Mouse (Mus musculus) heart, embryonic 13.5 days (tissue): ENCODE measurements around the gene Pxn. TPM values are rescaled to one million over a fixed set of nuclear protein-coding genes. Genes with fewer than 3 reads are reported as not detected.

ENCODE experiments used
- ATAC-seq: fragments of 200-750 bp; cut with Nextera tagmentation; 2 replicates; pipeline ENCODE4 v1.8.0; 2017; ENCODE audit warnings: moderate TSS enrichment; ENCODE audit not compliant: insufficient number of reproducible peaks, low FRiP score, low TSS enrichment; ENCODE audit errors: extremely low read depth
- H3K27ac ChIP-seq: fragments of 300-500 bp; sonication (generic); replicated peaks from 2 replicates; pipeline ENCODE4 v1.5.1; 2015; ENCODE audit warnings: moderate library complexity, mild to moderate bottlenecking, inconsistent platforms
- H3K27me3 ChIP-seq: fragments of 300-500 bp; sonication (generic); replicated peaks from 2 replicates; pipeline ENCODE4 v1.6.1; 2015; ENCODE audit warnings: mild to moderate bottlenecking, inconsistent platforms
- H3K36me3 ChIP-seq: fragments of 300-500 bp; sonication (generic); 2 replicates; pipeline ENCODE4 v1.6.1; 2015; ENCODE audit warnings: mild to moderate bottlenecking, inconsistent platforms
- H3K4me1 ChIP-seq: fragments of 300-500 bp; sonication (generic); 2 replicates; pipeline ENCODE4 v1.6.1; 2015; ENCODE audit warnings: inconsistent platforms
- H3K4me2 ChIP-seq: fragments of 300-500 bp; sonication (generic); 2 replicates; pipeline ENCODE4 v1.6.1; 2015; ENCODE audit warnings: inconsistent platforms, mild to moderate bottlenecking, moderate library complexity
- H3K4me3 ChIP-seq: fragments of 300-500 bp; sonication (generic); 2 replicates; pipeline ENCODE4 v1.5.1; 2015; ENCODE audit warnings: moderate library complexity, mild to moderate bottlenecking, inconsistent platforms
- H3K9ac ChIP-seq: fragments of 300-500 bp; sonication (generic); 2 replicates; pipeline ENCODE4 v1.6.1; 2015; ENCODE audit warnings: inconsistent platforms, mild to moderate bottlenecking, moderate library complexity
- H3K9me3 ChIP-seq: fragments of 300-500 bp; sonication (generic); 2 replicates; pipeline ENCODE4 v1.6.1; 2016; ENCODE audit warnings: inconsistent platforms
- WGBS: fragments of 180-500 bp; shearing (Covaris S2); methylation state at CpG from one replicate; pipeline ENCODE4 v1.1.7; 2015; ENCODE audit warnings: mixed read lengths; 5-methylcytosine and 5-hydroxymethylcytosine counted together
- polyA plus RNA-seq: library from polyadenylated mRNA; unstranded; fragments of >200 nt; fragmentation: Nextera tagmentation; extraction: Ambion mirVana; gene quantifications from 2 replicates; pipeline ENCODE4 v1.2.1, GENCODE M21; 2015

Gene Pxn
- polyA plus RNA-seq = 29.7 and 31.7 TPM in 2 replicates

DNA sequence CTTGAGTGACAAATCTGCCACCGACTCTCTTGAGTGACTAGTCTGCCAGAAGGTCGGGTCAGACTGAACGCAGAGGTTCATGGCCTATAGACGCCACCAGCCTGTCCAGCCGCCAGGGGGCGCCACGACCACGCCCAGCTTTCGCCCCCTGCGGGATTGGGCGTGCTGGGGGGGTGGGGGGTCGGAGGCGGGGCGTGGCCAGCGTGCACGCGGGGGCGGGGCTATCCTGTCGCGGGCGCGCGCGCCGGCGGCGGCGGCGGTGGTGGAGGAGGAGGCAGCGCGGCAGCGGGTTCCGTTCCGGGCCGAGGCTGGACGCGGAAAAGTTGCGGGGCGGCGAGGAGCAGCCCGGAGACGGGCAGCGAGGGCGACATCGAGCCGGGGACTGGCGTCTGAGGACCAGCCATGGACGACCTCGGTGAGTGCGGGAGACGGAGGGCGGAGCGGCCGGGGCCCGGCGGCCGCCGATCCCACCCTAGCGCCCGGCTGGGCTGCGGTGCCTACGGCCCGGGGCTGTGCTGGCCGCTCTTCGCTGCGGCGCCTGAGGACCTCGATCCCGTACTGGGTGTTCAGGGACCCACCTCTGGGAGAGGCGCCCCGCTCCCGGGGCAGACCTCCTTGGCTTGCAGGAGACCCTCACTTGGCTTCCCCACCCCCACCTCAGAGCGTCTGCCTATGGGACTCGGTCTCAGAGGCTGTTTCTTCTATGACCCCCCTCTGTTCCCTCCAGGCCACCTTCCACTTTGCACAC lies at the start of gene Pxn:
Pxn (plus strand) TSS at position 223 of the 748 bp plus-strand sequence.
- peak within 1 kb of the TSS; percentile 94 for H3K4me2 ChIP-seq
- under 1% methylated on average over 74 of the region's 74 CpGs for WGBS
- H3K27ac ChIP-seq = peak within 1 kb of the TSS; percentile 75
- H3K36me3 ChIP-seq = peaks cover 5% of the 10 kb centered on the region; the same call in 1 of the 2 replicates
- ATAC-seq = peak; percentile 81
- H3K27me3 ChIP-seq = no peaks in the 10 kb centered on the region; the same call in 1 of the 2 replicates
- H3K4me1 ChIP-seq = peaks cover 43% of the 10 kb centered on the region
- peak within 1 kb of the TSS; percentile 95 for H3K4me3 ChIP-seq
- H3K9me3 ChIP-seq = no peaks in the 10 kb centered on the region
- peak within 1 kb of the TSS; percentile 98 for H3K9ac ChIP-seq

DNA sequence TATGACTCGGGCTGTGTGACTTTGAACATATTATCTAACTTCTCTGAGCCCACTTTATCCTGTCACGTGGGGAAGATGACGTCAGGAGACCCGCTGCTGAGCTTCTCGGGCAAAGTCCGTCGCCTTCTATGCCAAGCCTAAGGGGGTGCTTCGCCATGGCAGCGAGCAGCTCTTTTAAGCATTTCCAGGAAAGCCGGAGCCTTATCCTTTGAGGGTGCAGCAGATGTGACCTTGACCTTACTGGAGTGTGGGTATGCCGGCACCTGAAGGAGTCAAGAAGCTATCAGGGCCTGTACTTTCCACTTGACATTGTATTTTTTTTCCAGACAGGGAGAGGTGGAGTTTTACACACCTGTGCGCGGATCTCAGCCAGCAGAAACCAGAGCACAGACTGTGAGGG lies 47.6 kb upstream of the Pxn start:
- H3K9me3 ChIP-seq = no peaks in the 10 kb centered on the region
- H3K4me2 ChIP-seq = no peak overlapping the region
- no peak overlapping the region for H3K4me3 ChIP-seq
- 0 out of 2 replicates have a peak, but pooled peaks cover 3% of the 10 kb centered on the region for H3K27me3 ChIP-seq
- H3K36me3 ChIP-seq = 0 out of 2 replicates have a peak, but pooled peaks cover 4% of the 10 kb centered on the region
- H3K9ac ChIP-seq = no peak overlapping the region
- WGBS = 60% methylated on average over 13 of the region's 13 CpGs
- ATAC-seq = no peak
- peaks cover 2% of the 10 kb centered on the region for H3K4me1 ChIP-seq
- no peak overlapping the region for H3K27ac ChIP-seq

DNA sequence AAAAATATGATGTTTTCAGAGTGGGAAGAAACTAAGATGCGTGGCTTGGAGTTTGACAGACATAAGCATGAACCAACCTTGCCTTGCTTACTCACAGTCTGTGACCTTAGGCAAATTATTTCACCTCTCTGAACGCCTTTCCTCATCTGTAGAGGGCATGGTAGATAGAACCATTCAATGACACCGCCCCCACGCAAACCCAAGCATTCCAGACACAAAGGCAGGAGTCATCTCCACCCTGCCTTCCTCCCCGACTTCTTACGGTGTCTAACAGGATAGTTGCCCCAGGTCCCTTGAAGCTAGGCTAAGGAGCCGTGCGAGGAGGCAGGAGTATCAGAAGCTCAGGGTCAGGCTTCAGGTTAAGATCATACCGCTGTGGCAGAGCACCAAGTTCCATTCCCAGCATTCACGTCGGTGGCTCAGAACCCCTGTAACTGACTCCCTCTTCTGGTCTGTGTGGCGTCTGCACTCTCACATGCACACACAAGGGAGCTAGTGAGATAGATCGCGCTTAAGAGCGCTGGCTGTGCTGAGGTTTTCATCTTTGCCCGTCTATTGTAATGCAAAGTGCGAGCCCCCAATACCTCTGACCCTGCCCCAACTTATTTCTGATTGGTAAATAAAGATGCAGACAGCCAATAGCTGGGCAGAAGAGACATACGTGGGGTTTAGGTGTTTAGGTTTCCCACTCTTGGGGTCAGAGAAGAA lies 41.9 kb upstream of the Pxn start:
- Histone ChIP-seq H3K4me1 (peaks cover 5% of the 10 kb centered on the region; the same call in 1 of the 2 replicates), H3K27ac (no peak overlapping the region), H3K4me3 (no peak overlapping the region), H3K9ac (no peak overlapping the region), H3K27me3 (no peaks in the 10 kb centered on the region), H3K9me3 (no peaks in the 10 kb centered on the region), H3K4me2 (no peak overlapping the region), H3K36me3 (no peaks in the 10 kb centered on the region)
- ATAC-seq = no peak
- 76% methylated on average over 18 of the region's 18 CpGs for WGBS

DNA sequence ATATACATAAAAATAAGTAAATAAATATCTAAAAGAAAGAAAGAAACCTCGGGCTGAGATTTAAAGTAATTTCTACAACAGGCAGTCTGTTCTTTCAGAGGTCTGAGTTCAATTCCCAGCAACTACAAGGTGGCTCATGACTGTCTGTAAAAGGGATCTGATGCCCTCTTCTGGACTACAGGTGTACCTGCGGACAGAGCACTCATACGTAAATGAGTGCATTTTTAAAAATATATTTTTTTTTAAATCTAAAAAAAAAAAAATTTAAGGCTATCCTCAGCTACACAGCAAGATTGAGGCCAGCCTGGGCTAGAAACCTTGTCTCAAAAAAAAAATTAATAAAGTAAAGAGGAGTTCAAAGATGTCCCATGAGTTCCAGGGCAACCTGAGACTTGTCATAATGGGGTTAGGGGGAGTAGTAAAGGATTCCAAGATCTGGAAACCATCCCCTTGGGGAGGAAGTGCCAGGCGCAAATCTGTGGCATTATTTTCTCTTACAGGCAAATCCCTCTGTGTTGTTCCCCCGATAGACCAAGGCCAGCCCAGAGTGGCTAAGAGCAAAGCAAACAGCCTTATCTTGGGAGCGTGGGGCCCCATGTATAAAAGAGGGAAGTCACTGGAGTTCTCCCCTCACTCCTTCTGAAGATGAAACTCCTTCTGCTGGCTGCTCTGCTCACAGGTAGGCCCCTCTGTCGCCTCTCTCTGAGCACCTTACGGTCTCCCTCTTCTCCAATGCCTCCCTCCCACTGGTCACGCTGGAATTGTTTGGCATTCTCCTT lies 40.6 kb upstream of the Pxn start, which contains the start of gene Pla2g1b:
Pla2g1b (plus strand) TSS at position 621 of the 779 bp plus-strand sequence.
- H3K27ac ChIP-seq = no peak within 1 kb of the TSS; the same call in 1 of the 2 replicates
- no peak for ATAC-seq
- 32% methylated on average over 9 of the region's 9 CpGs for WGBS
- H3K27me3 ChIP-seq = no peaks in the 10 kb centered on the region
- H3K9ac ChIP-seq = no peak within 1 kb of the TSS
- no peaks in the 10 kb centered on the region for H3K9me3 ChIP-seq
- H3K4me1 ChIP-seq = peaks cover 6% of the 10 kb centered on the region; the same call in 1 of the 2 replicates
- no peaks in the 10 kb centered on the region for H3K36me3 ChIP-seq
- H3K4me2 ChIP-seq = no peak within 1 kb of the TSS
- no peak within 1 kb of the TSS for H3K4me3 ChIP-seq

DNA sequence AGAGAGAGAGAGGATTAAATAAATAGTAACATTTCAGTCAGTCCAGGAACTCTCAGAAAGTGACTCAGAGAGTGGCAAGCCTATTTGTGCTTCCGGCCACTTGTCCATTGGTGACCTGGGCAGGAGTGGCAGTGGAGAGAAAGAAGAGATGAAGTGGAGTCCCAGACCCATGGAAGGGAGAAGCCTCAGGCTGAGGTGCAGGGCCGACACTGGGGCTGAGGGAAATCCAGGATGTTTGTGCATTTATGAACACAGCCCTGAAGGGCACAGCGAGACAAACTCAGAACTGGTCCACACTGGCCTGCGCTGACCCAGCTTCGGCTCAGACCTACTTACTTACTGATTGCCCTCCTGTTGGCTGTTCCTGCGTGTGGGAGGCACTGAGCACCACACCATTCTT lies 36.7 kb upstream of the Pxn start:
- Histone ChIP-seq H3K9me3 (no peaks in the 10 kb centered on the region), H3K4me3 (no peak overlapping the region), H3K27ac (no peak overlapping the region), H3K9ac (no peak overlapping the region), H3K36me3 (no peaks in the 10 kb centered on the region), H3K4me1 (peaks cover 14% of the 10 kb centered on the region; the same call in 1 of the 2 replicates), H3K27me3 (peaks cover 4% of the 10 kb centered on the region; the same call in 1 of the 2 replicates), H3K4me2 (no peak overlapping the region)
- no peak for ATAC-seq
- WGBS = 59% methylated on average over 6 of the region's 6 CpGs

DNA sequence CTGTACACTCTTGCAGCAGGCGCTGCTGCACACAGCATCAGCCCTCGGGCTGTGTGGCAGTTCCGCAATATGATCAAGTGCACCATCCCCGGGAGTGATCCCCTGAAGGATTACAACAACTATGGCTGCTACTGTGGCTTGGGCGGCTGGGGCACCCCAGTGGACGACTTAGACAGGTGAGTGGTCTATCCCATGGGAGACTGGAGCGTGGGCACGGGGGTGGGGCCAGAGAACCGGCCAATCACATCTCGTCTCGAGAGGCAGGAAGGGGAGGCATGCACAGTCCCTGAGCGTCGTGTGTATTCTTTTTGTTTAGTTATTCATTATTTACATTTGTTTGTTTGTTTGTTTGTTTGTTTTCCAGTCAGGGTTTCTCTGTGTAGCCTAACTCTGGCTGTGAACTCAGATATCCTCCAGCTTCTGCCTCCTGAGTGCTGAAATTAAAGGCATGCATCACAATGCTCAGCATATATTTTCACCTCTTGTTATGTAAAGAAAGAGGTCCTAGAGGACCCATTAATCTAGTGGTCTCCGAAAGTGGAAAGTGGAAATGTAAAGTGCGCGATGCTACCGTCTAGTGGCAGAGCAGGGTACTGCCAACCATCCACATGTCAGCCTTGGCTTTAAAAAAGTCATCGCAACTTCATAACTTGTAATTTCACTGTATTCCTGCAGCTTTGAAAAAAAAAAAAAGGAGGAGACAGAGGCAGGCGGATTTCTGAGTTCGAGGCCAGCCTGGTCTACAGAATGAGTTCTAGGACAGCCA lies 35.5 kb upstream of the Pxn start:
- WGBS = 34% methylated on average over 20 of the region's 20 CpGs
- Histone ChIP-seq H3K9ac (no peak overlapping the region), H3K27me3 (peaks cover 5% of the 10 kb centered on the region; the same call in 1 of the 2 replicates), H3K4me1 (peaks cover 19% of the 10 kb centered on the region), H3K9me3 (no peaks in the 10 kb centered on the region), H3K4me3 (no peak overlapping the region), H3K27ac (no peak overlapping the region), H3K36me3 (no peaks in the 10 kb centered on the region), H3K4me2 (peak overlapping the region; percentile 39)
- ATAC-seq = no peak

DNA sequence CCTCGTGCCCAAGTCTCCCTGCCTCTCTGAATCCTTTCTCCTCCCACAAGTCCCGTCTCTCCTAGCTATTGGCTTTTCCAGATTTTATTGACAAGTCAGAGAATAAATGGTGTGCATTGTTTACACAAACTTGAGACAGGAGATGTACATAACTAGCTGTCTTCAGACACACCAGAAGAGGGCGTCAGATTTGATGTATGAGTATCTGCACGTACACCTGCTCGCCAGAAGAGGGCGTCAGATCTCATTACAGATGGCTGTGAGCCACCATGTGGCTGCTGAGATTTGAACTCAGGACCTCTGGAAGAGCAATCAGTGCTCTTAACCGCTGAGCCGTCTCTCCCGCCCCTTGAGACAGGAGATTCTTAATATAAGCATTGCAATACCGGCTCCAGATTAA lies 33.3 kb upstream of the Pxn start:
- ATAC-seq = no peak
- H3K9ac ChIP-seq = no peak overlapping the region
- H3K9me3 ChIP-seq = no peaks in the 10 kb centered on the region
- no peak overlapping the region for H3K27ac ChIP-seq
- peaks cover 8% of the 10 kb centered on the region; the same call in 1 of the 2 replicates for H3K36me3 ChIP-seq
- WGBS = 70% methylated on average over 10 of the region's 10 CpGs
- H3K27me3 ChIP-seq = peaks cover 5% of the 10 kb centered on the region; the same call in 1 of the 2 replicates
- H3K4me1 ChIP-seq = peaks cover 16% of the 10 kb centered on the region
- H3K4me3 ChIP-seq = no peak overlapping the region
- no peak overlapping the region for H3K4me2 ChIP-seq

DNA sequence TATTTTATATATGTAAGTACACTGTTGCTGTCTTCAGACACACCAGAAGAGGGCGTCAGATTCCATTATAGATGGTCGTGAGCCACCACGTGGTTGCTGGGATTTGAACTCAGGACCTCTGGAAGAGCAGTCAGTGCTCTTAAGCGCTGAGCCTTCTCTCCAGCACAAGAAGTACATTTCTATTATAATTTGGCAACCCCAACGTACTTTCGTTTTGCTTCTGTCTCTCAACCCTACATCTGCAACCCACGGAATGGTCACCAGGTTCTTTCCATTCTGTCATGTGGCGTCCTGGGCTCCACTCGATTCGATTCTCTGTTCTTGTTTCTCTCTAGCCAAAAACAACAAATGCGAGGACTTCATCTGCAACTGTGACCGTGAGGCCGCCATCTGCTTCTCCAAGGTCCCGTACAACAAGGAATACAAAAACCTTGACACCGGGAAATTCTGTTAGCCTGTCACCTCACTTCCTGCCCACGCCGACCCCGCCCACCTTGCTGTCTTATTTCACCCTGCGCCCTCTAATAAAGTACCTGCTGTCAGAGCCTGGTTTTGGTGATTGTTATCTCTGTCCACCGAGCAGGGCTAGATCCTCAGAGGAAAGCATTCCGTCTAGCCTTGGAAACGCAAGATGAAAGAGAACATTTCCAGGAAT lies 32.2 kb upstream of the Pxn start:
- peaks cover 12% of the 10 kb centered on the region for H3K36me3 ChIP-seq
- no peak for ATAC-seq
- H3K4me3 ChIP-seq = peak overlapping the region; percentile 17

DNA sequence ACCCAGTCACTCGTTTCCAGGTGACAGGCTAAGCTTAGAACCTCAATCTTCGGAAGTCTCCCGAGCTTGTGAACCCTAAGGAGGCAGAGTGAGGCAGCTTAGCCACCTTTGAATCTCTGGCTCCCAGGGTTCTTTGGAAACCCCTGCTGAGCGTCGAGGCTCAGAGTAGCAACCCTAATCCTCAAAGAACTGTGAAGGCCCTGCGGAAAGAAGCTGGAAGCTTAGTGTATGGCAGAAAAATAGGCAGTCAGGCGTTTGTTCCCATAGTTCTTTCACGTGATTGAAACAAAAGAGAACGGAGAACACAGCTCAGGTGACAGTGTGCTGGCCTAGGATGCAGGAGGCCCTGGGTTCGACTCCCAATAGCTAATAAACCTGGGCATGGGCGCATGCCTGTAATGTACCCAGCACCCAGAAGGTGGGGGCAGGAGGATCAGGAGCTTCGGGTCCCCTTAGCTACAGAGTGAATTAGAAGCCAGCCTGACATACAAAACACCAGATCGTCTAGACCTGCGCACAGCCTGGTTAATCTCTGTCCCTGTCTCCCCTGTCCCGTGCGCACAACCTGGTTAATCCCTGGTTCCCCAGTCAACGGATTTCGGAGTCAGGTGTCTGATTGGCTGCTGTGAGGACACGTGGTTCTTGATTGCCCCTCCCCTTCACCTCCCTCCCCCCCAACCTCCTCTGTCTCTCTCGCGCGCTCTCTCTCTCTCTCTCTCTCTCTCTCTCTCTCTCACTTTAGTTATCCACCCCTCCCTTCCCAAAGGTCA lies 31.0 kb upstream of the Pxn start:
- Histone ChIP-seq H3K27ac (no peak overlapping the region), H3K36me3 (peaks cover 22% of the 10 kb centered on the region), H3K4me3 (peak overlapping the region; percentile 45), H3K27me3 (peaks cover 14% of the 10 kb centered on the region), H3K9ac (peak overlapping the region; percentile 74), H3K4me2 (peak overlapping the region; percentile 67), H3K9me3 (no peaks in the 10 kb centered on the region), H3K4me1 (peaks cover 18% of the 10 kb centered on the region)
- no peak for ATAC-seq
- WGBS = 11% methylated on average over 22 of the region's 22 CpGs

More for the DNA sequence above, 32.2 kb upstream of the Pxn start:
- Histone ChIP-seq H3K9me3 (no peaks in the 10 kb centered on the region), H3K9ac (no peak overlapping the region), H3K27me3 (peaks cover 5% of the 10 kb centered on the region; the same call in 1 of the 2 replicates), H3K4me2 (peak overlapping the region; percentile 42), H3K27ac (no peak overlapping the region), H3K4me1 (peaks cover 16% of the 10 kb centered on the region)
- 56% methylated on average over 22 of the region's 22 CpGs for WGBS
